Comparison of ENCODE assay signal across 30 mouse cellular contexts in genomic region chr12:102870527-102870926, GRCm38 (mm10). TPM values are rescaled to one million over a fixed set of nuclear protein-coding genes. Genes with fewer than 3 reads are reported as not detected.
DNase-seq lines count a peak whose midpoint lies in the region; ATAC-seq and TF ChIP-seq lines count a peak whose summit lies in the region.
"Had no signal": no experiment of that assay in that cellular context is flagged by ENCODE, and none has a peak within 500 bp of the region (broad histone marks: within the 10 kb centered on the region; RNA-seq: fewer than 3 reads in every experiment).

No protein-coding gene starts in this region.

- H3K36me3 ChIP-seq in MEL (ENCODE audit: control insufficient read depth in 1 of 2, insufficient read depth in 2 of 2, low read length in 2 of 2): peaks cover 2 to 27% of the 10 kb centered on the region in 2 experiments; a peak in 3 of 4 replicates

- no peaks in the 10 kb centered on the region for H3K9me3 ChIP-seq in MEL (replicated peaks; ENCODE audit: insufficient read depth, low read length)
- H3K9me3 ChIP-seq: G1E had no signal

- H3K9ac ChIP-seq in MEL (ENCODE audit: control insufficient read depth, low read depth, low read length, poor library complexity, severe bottlenecking): no peak overlapping the region

- H3K27me3 ChIP-seq in MEL (ENCODE audit: control insufficient read depth in 1 of 2, insufficient read depth in 2 of 2, low read length in 2 of 2): no peaks in the 10 kb centered on the region
- H3K27me3 ChIP-seq: CH12.LX, Patski had no signal

- H3K4me1 ChIP-seq in MEL (ENCODE audit: control insufficient read depth in 1 of 2, insufficient read depth in 2 of 2, low read length in 2 of 2): peaks cover 0 to 5% of the 10 kb centered on the region in 2 experiments; a peak in 3 of 4 replicates

- TF ChIP-seq CTCF in MEL (IDR thresholded peaks at IDR 0.05 in 2 of 3, conservative IDR thresholded peaks at IDR 0.05 in 1 of 3; ENCODE audit: control insufficient read depth in 1 of 3, insufficient read depth in 1 of 3, low read depth in 2 of 3, low read length in 3 of 3, poor library complexity in 1 of 3, severe bottlenecking in 1 of 3): no peak

- H3K79me2 ChIP-seq in MEL (ENCODE audit: control insufficient read depth, insufficient read depth, low read length, poor library complexity): peaks cover 41% of the 10 kb centered on the region

- H3K27ac ChIP-seq in MEL (ENCODE audit: control insufficient read depth, low read depth, low read length): no peak overlapping the region

- DNase-seq in 416B (ENCODE audit: low read depth): peak; percentile 73
- DNase-seq in MEL (ENCODE audit: low read depth, low spot score): peak; percentile 60
- DNase-seq in MEL-GATA-1-ER (ENCODE audit: extremely low read depth, low read depth): peak; percentile 13
- DNase-seq in NIH3T3 (ENCODE audit: low read depth): peak; percentile 11
- no peak for DNase-seq in frontal cortex, postnatal 14 days (ENCODE audit: low spot score in 2 of 2)
- DNase-seq in adrenal gland, adult 2 months: no peak
- DNase-seq in kidney, adult 9 months: no peak
- DNase-seq: adrenal gland, adult 8-10 months; adrenal gland, postnatal 10 days; adrenal gland, postnatal 14 days; adrenal gland, postnatal 25 days; adrenal gland, postnatal 36 days; B cell, adult 2 months; cerebellum, adult 11 months; cerebellum, adult 11-12 months; cerebellum, adult 18-20 months; cerebellum, adult 2 months; cerebellum, adult 8-10 months; cerebellum, adult 9-10 months; cerebellum, adult 9-11 months had no signal

- TF ChIP-seq RAD21 in MEL (IDR thresholded peaks at IDR 0.05; ENCODE audit: low read depth, low read length): no peak

- peak; percentile 54 to 66; a peak in 3 of 4 replicates for TF ChIP-seq EP300 in MEL (IDR thresholded peaks at IDR 0.05; ENCODE audit: low read depth in 1 of 2, low read length in 2 of 2)

- ATAC-seq in erythroblast, adult 5-6 weeks (replicated peaks; ENCODE audit: low FRiP score, poor library complexity, severe bottlenecking): no peak
- ATAC-seq: activated CD4-positive, CD25-positive, alpha-beta regulatory T cell, adult 4 months; CD4-positive, CD25-positive, alpha-beta regulatory T cell, adult 4 months; Patski had no signal

- H3K4me3 ChIP-seq in MEL (ENCODE audit: control insufficient read depth in 1 of 2, insufficient read depth in 1 of 2, low read depth in 2 of 2, low read length in 2 of 2): no peak overlapping the region

- no peak for TF ChIP-seq POLR2A in MEL (IDR thresholded peaks at IDR 0.05; ENCODE audit: control insufficient read depth in 1 of 2, insufficient read depth in 1 of 2, low read depth in 1 of 2, low read length in 2 of 2, poor library complexity in 1 of 2)

TF ChIP-seq in MEL, 35 proteins besides CTCF, POLR2A, EP300 and RAD21:
- peak; percentile 69 for TF ChIP-seq GATA1 (IDR thresholded peaks at IDR 0.05; ENCODE audit: low read depth, low read length)
- no peak for TF ChIP-seq MYB (IDR thresholded peaks at IDR 0.05; ENCODE audit: low read depth, low read length)
- TF ChIP-seq BHLHE40 (IDR thresholded peaks at IDR 0.05; ENCODE audit: borderline replicate concordance, low read depth, low read length): peak; percentile 92
- TF ChIP-seq E2F4 (IDR thresholded peaks at IDR 0.05; ENCODE audit: borderline replicate concordance, low read depth, low read length): no peak
- TF ChIP-seq MYC (IDR thresholded peaks at IDR 0.05; ENCODE audit: low read depth, low read length): peak; percentile 93
- peak; percentile 89 for TF ChIP-seq ETS1 (IDR thresholded peaks at IDR 0.05; ENCODE audit: low read depth, low read length)
- no peak for TF ChIP-seq CHD2 (IDR thresholded peaks at IDR 0.05; ENCODE audit: low read length)
- 0 out of 2 replicates have a peak, but pooled peaks have one; percentile 15 for TF ChIP-seq ZNF384 (IDR thresholded peaks at IDR 0.05; ENCODE audit: low read depth, low read length)
- TF ChIP-seq MXI1 (IDR thresholded peaks at IDR 0.05; ENCODE audit: low read depth, low read length): peak; percentile 81
- TF ChIP-seq MAX (IDR thresholded peaks at IDR 0.05; ENCODE audit: low read length): peak; percentile 72
- peak; percentile 33; the same call in 1 of the 2 replicates for TF ChIP-seq TCF12 (IDR thresholded peaks at IDR 0.05; ENCODE audit: low read depth, low read length)
- 0 out of 2 replicates have a peak, but pooled peaks have one; percentile 37 for TF ChIP-seq RCOR1 (IDR thresholded peaks at IDR 0.05; ENCODE audit: low read depth, low read length)
- TF ChIP-seq TAL1 (IDR thresholded peaks at IDR 0.05; ENCODE audit: low read length): peak; percentile 46
- TF ChIP-seq SIN3A (IDR thresholded peaks at IDR 0.05; ENCODE audit: low read length): peak; percentile 79
- 0 out of 2 replicates have a peak, but pooled peaks have one; percentile 7 for TF ChIP-seq USF1 (IDR thresholded peaks at IDR 0.05; ENCODE audit: low read depth, low read length)

RNA-seq across cellular contexts. Expression of gene Btbd7, which starts 7.7 kb away (rescaled TPM):
- total RNA-seq in MEL (2012; rRNA removed): 8.4 and 8.5 TPM in 2 replicates
- polyA plus RNA-seq in MEL (2012; ENCODE audit: insufficient read depth in 1 of 2, insufficient read length in 2 of 2, low read depth in 1 of 2, low replicate concordance in 2 of 2, missing spikeins in 1 of 2): 10 to 100 TPM in 1 of 2 experiments, not detected in 1; 14.3 TPM
- total RNA-seq in adrenal gland, adult 2 months (2021): 10 to 100 TPM; 37.4 to 49.2 TPM
- 8.7 and 9.5 TPM in 2 replicates for polyA plus RNA-seq in adrenal gland, adult 2 months (2012; rRNA removed)
- total RNA-seq in erythroblast, adult 5-6 weeks (2015; ENCODE audit: low replicate concordance): 11.5 and 24.0 TPM in 2 replicates
- total RNA-seq in erythroblast, adult 5-6 weeks (2017; ENCODE audit: low replicate concordance): 25.4 and 28.7 TPM in 2 replicates

RNA-seq across cellular contexts. Expression of gene Cox8c, which starts 28.6 kb away (rescaled TPM):
- total RNA-seq in MEL (2012; rRNA removed): not detected in 2 replicates
- polyA plus RNA-seq in MEL (2012; ENCODE audit: insufficient read depth in 1 of 2, insufficient read length in 2 of 2, low read depth in 1 of 2, low replicate concordance in 2 of 2, missing spikeins in 1 of 2): not detected
- total RNA-seq in adrenal gland, adult 2 months (2021): not detected
- not detected in 2 replicates for polyA plus RNA-seq in adrenal gland, adult 2 months (2012; rRNA removed)
- total RNA-seq in erythroblast, adult 5-6 weeks (2015; ENCODE audit: low replicate concordance): not detected in 2 replicates
- total RNA-seq in erythroblast, adult 5-6 weeks (2017; ENCODE audit: low replicate concordance): not detected in 2 replicates
- total RNA-seq: adrenal gland, adult 18-20 months; adrenal gland, adult 8-10 months; adrenal gland, postnatal 10 days; adrenal gland, postnatal 14 days; adrenal gland, postnatal 25 days; adrenal gland, postnatal 36 days; adrenal gland, postnatal 4 days; CH12.LX; G1E had no signal
- polyA plus RNA-seq: activated CD4-positive, CD25-positive, alpha-beta regulatory T cell, adult 4 months; brain, embryonic 14.5 days; C2C12; CD4-positive, CD25-positive, alpha-beta regulatory T cell, adult 4 months; cerebellum, adult 2 months; G1E; Patski had no signal

Comparison
In these comparisons a context has a peak if more than half of its experiments do, and no peak if none do; other contexts are left out.
1. DNase-seq: peak in 416B (single experiment), MEL (single experiment), MEL-GATA-1-ER (single experiment) and NIH3T3 (single experiment); none in frontal cortex, postnatal 14 days (0 of 2), adrenal gland, adult 2 months (single experiment) and kidney, adult 9 months (single experiment).